Mouse (Mus musculus) retina, adult 2 months (tissue): ENCODE results near the gene Slc2a1.

Source experiments
- DNase-seq: peaks from one replicate; pipeline ENCODE4 v3.0.0-alpha.2; 2012; ENCODE audit warnings: low read depth, low spot score

Gene Slc2a1

GRCm38 (mm10) chr4:119108495-119109408 is at the start of gene Slc2a1:
Gene Slc2a1, plus strand, starts transcription at chr4:119108711.
- peak; percentile 87 for DNase-seq

- no peak for DNase-seq
Observed at GRCm38 (mm10) chr4:119066791-119067190, 41.7 kb upstream of the Slc2a1 start.

GRCm38 (mm10) chr4:119067204-119067603 is 41.3 kb upstream of the Slc2a1 start:
- DNase-seq: no peak

GRCm38 (mm10) chr4:119068918-119069317 is 39.6 kb upstream of the Slc2a1 start:
- DNase-seq: no peak

GRCm38 (mm10) chr4:119070181-119070580 is 38.3 kb upstream of the Slc2a1 start:
- no peak for DNase-seq

GRCm38 (mm10) chr4:119070959-119071647 is 37.4 kb upstream of the Slc2a1 start:
- DNase-seq: no peak

- DNase-seq: no peak
Observed at GRCm38 (mm10) chr4:119071648-119072362, 36.7 kb upstream of the Slc2a1 start.

GRCm38 (mm10) chr4:119072363-119072940 is 36.1 kb upstream of the Slc2a1 start:
- DNase-seq: no peak

- DNase-seq: no peak
Observed at GRCm38 (mm10) chr4:119072941-119073451, 35.5 kb upstream of the Slc2a1 start.

GRCm38 (mm10) chr4:119073626-119074025 is 34.9 kb upstream of the Slc2a1 start:
- DNase-seq: no peak

GRCm38 (mm10) chr4:119074596-119074995 is 33.9 kb upstream of the Slc2a1 start:
- no peak for DNase-seq

GRCm38 (mm10) chr4:119075273-119075672 is 33.2 kb upstream of the Slc2a1 start:
- no peak for DNase-seq

GRCm38 (mm10) chr4:119076336-119076735 is 32.2 kb upstream of the Slc2a1 start:
- no peak for DNase-seq

- no peak for DNase-seq
Observed at GRCm38 (mm10) chr4:119077084-119077682, 31.3 kb upstream of the Slc2a1 start.

GRCm38 (mm10) chr4:119079928-119080327 is 28.6 kb upstream of the Slc2a1 start:
- DNase-seq: no peak

- no peak for DNase-seq
Observed at GRCm38 (mm10) chr4:119082740-119083231, 25.7 kb upstream of the Slc2a1 start.

- no peak for DNase-seq
Observed at GRCm38 (mm10) chr4:119088424-119088823, 20.1 kb upstream of the Slc2a1 start.

GRCm38 (mm10) chr4:119093890-119094289 is 14.6 kb upstream of the Slc2a1 start:
- no peak for DNase-seq

- no peak for DNase-seq
Observed at GRCm38 (mm10) chr4:119094987-119095386, 13.5 kb upstream of the Slc2a1 start.

GRCm38 (mm10) chr4:119096401-119096800 is 12.1 kb upstream of the Slc2a1 start:
- no peak for DNase-seq

- DNase-seq: no peak
Observed at GRCm38 (mm10) chr4:119097421-119097820, 11.1 kb upstream of the Slc2a1 start.
